Mouse (Mus musculus): ENCODE data around the gene Dlx5. TPM values are rescaled to one million over a fixed set of nuclear protein-coding genes. Genes with fewer than 3 reads are reported as not detected.
A peak's percentile ranks its signal among the peaks of the same experiment; 100 is the strongest.

Gene Dlx5
- polyA plus RNA-seq, 1 experiment from 2014 or later = 15.9 TPM

DNA sequence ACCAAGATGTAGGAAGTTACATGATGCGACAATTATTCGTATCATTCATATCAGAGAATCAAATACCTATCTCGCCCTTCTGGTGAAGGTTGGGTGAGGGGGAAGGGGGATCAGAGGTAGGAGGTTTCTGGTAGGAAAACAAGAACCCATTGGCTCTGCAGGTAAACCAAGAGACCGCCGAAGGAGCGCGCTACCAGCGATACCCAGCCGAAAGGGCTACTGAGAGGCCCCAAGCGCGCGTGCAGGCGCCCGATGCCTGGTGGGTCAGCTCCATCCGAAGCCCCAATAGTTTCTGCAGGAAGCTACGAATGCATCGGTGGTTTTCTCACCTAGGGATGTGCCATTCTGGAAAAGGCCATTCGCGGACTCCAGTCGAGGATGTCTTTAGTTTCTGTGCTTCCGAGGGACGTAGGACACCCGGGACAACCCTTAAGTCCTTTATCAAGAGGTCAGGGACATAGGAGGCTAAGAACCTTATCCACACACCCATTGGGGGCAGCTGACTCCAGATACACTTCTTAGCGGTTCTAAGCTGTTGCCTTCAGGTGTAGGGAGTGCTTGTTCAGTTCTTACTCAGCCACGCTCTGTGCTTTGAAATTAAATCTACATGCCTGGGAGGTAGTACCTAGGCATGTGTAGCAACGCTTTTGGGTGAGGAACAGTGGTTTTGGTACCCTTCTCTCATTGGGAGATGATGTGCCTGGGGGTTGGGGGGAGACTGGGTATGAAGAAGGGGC is 31.4 kb downstream of the Dlx5 start:
- peaks cover 8% of the 10 kb centered on the region for H3K27me3 ChIP-seq
- ChIA-PET CTCF (no interaction called here), POLR2A (no interaction called here)
- no peak for DNase-seq (ENCODE audit: low read depth, low spot score)
- no peak for TF ChIP-seq CTCF (IDR thresholded peaks at IDR 0.05)
- ATAC-seq = no peak
- in situ Hi-C loops (cut with MboI; ENCODE audit: low pct_unique_long_range_greater_than_20kb) = no loop called here

DNA sequence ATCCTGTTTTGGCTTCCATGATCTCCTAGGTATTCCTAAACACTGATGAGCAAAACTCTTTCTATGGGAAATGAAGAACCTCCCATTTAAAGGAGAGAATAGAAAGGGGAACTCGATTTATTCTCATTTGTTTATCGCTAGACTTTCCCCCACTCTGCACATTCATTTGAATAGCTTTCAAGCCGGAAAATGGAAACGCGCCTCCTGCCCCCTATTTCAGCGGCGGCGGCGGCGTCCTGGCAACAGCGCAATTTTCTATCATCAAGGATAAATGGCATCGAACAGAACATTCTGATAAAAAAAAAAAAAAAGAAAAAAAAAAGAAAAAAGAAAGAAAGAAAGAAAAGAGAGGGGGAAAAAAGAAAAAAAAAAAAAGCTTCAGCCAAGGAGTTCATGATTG is 32.1 kb downstream of the Dlx5 start:
- ATAC-seq = no peak
- no peak for DNase-seq (ENCODE audit: low read depth, low spot score)
- no peak for TF ChIP-seq CTCF (IDR thresholded peaks at IDR 0.05)
- H3K27me3 ChIP-seq = peaks cover 8% of the 10 kb centered on the region
- CTCF ChIA-PET = no interaction called here
- POLR2A ChIA-PET = interaction anchor here (0.7 kb wide), 1 partner anchor 8 kb away, joined by 5 read pairs; no protein-coding TSS in a partner anchor
- in situ Hi-C loops (cut with MboI; ENCODE audit: low pct_unique_long_range_greater_than_20kb) = no loop called here

DNA sequence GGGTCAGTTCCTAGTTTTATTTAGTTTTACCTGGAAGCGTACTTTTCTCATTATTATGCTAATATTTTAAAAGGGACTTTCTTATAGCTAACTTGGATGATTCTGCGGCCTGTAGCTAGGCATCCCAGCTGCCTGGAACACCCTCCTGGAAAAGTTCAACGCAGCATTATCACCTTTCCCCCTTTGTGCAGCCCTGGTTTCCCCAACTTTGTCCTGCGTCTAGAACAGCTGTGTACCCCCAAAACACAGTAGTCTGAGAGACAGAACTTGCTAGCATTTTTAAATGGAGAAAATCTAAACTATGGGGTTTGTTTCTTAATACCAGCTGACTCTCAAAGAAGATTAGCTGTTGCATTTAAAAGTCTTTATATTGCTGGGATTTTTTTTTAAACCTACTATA is 33.3 kb downstream of the Dlx5 start:
- in situ Hi-C loops (cut with MboI; ENCODE audit: low pct_unique_long_range_greater_than_20kb) = no loop called here
- no peak for TF ChIP-seq CTCF (IDR thresholded peaks at IDR 0.05)
- peaks cover 13% of the 10 kb centered on the region for H3K27me3 ChIP-seq
- ATAC-seq = no peak
- ChIA-PET CTCF (no interaction called here), POLR2A (interaction anchor here (1.1 kb wide), 1 partner anchor 9 kb away, joined by 4 read pairs; no protein-coding TSS in a partner anchor)
- DNase-seq (ENCODE audit: low read depth, low spot score) = no peak

DNA sequence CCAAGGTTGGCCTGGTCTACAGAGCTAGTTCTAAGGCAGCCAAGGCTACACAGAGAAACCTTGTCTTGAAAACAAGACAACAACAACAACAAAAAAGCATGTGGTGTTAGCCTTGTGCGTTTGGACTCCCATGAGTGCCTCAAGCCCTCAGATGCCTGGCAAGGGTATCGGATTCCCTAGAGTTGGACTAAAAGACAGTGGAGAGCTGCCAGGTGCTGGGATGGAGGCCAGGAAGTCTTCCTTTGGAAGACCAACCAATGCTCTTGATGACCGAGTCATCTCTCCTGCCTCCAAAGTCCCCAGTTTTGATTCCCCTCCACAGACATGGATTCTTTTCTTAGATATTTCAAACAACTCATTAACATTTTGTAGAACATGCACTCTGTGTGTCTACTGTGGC is 48.6 kb downstream of the Dlx5 start:
- ATAC-seq (no peak), DNase-seq (ENCODE audit: low read depth, low spot score) (no peak)
- CTCF ChIA-PET = no interaction called here
- no peak for TF ChIP-seq CTCF (IDR thresholded peaks at IDR 0.05)
- H3K27me3 ChIP-seq = peaks cover 5% of the 10 kb centered on the region
- POLR2A ChIA-PET = no interaction called here
- in situ Hi-C loops (cut with MboI; ENCODE audit: low pct_unique_long_range_greater_than_20kb) = no loop called here

DNA sequence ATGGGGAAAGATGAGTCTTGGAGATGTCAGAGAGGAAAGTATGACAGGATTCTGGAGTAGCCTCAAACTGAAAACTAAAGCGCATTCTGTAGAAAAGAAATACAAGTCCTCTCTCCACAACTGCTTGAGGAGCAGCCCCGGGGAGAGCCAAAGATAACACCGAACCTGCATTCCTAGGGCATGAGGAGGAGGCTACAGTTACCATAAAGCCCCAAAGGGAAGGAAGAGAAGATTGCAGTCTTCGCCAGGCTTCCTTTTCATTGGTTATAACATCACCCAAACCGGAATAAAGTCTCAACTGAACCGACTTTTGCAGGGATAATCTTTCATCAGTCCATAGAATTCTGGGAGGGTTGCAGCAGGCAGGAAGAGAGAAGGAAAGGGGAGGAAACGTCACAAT is 51.4 kb downstream of the Dlx5 start:
- TF ChIP-seq CTCF (IDR thresholded peaks at IDR 0.05) = no peak
- ChIA-PET POLR2A (no interaction called here), CTCF (no interaction called here)
- DNase-seq (ENCODE audit: low read depth, low spot score) (no peak), ATAC-seq (peak; percentile 77)
- H3K27me3 ChIP-seq = no peaks in the 10 kb centered on the region
- in situ Hi-C loops (cut with MboI; ENCODE audit: low pct_unique_long_range_greater_than_20kb) = no loop called here

Other genes with a start within 250 kb of the Dlx5 start
- gene Dlx6, start 18.8 kb downstream of the Dlx5 start, polyA plus RNA-seq (2021) = 5.6 TPM
- gene Sdhaf3, start 73.9 kb upstream of the Dlx5 start, polyA plus RNA-seq (2021) = 2.6 TPM

Data from Patski (cell line).